Mouse (Mus musculus): ENCODE data around the gene Gm20809. TPM values are rescaled to one million over a fixed set of nuclear protein-coding genes. Genes with fewer than 3 reads are reported as not detected.
"Not testable (repeated sequence)": the region's sequence is repeated elsewhere in the genome, so short reads cannot be mapped to it uniquely, and the experiment has no call there.

The Gm20809 gene
- not detected for total RNA-seq (2021)
- long read RNA-seq: 0 reads

DNA sequence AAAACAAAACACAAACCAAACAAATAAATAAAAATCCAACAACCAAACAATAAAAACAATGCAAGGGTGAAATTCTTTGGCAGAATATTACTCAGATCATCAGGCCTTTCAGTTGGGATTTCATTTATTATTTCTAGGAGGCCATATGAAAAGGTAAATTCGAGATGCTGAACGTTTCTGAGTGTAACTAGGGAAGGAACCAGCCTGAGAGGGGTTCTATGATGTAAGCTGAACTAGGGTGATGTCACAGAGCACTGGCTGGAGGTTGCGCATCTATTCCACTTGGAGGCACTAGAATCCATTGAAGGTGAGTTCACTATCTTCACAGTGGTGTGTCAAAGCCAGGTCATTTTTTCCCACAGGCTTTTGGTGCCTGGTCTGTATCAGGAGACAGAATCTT is at the start of gene Gm20809:
Gene Gm20809 (plus strand): TSS at position 301 of the 400 bp plus-strand sequence.
- DNase-seq (ENCODE audit: low spot score in 2 of 2): not testable (repeated sequence)

Data from layer of hippocampus, adult 18-20 months (tissue).